Mouse (Mus musculus) ES-E14 (cell line): ENCODE results near the gene Tcte2. TPM values are rescaled to one million over a fixed set of nuclear protein-coding genes. Genes with fewer than 3 reads are reported as not detected.

ENCODE experiments used
- DNase-seq: peaks from one replicate; pipeline ENCODE4 v3.0.0-alpha.2; 2013; ENCODE audit warnings: low read depth, low spot score
- H3K27ac ChIP-seq: 2 replicates; pipeline ENCODE4 v1.5.1; 2012; ENCODE audit warnings: low read depth, mild to moderate bottlenecking, low read length, moderate library complexity, mixed read lengths; ENCODE audit not compliant: poor library complexity, insufficient read depth, severe bottlenecking
- H3K36me3 ChIP-seq: 2 replicates; pipeline ENCODE4 v1.6.1; 2012; ENCODE audit warnings: mild to moderate bottlenecking, low read length, moderate library complexity, mixed read lengths; ENCODE audit not compliant: control insufficient read depth, poor library complexity, insufficient read depth, severe bottlenecking
- H3K4me1 ChIP-seq, 2 experiments: fragments of 150-350 bp in 1 of 2; sonication (generic) in 1 of 2; 2 replicates each; pipeline ENCODE4 v1.6.1; 2012; ENCODE audit warnings: low read length in 2 of 2, mild to moderate bottlenecking in 1 of 2, mixed read lengths in 1 of 2; ENCODE audit not compliant: control insufficient read depth in 2 of 2, insufficient read depth in 2 of 2, poor library complexity in 1 of 2
- H3K4me3 ChIP-seq, 2 experiments: fragments of 150-350 bp in 1 of 2; sonication (generic) in 1 of 2; 2 replicates each; pipeline ENCODE4 v1.5.1; 2012; ENCODE audit warnings: low read length in 2 of 2, low read depth in 1 of 2, mild to moderate bottlenecking in 1 of 2, mixed read lengths in 1 of 2; ENCODE audit not compliant: insufficient read depth in 1 of 2, poor library complexity in 1 of 2, severe bottlenecking in 1 of 2
- H3K9ac ChIP-seq: 2 replicates; pipeline ENCODE4 v1.6.1; 2012; ENCODE audit warnings: low read depth, mild to moderate bottlenecking, low read length, mixed read lengths; ENCODE audit not compliant: poor library complexity, insufficient read depth, severe bottlenecking
- H3K9me3 ChIP-seq: fragments of 150-350 bp; sonication (generic); 2 replicates; pipeline ENCODE4 v1.6.1; 2012; ENCODE audit warnings: low read depth, mild to moderate bottlenecking, low read length; ENCODE audit not compliant: control insufficient read depth, insufficient read depth
- CHD2 ChIP-seq: IDR thresholded peaks from 2 replicates; pipeline ENCODE4 v1.6.1; 2014; ENCODE audit warnings: mild to moderate bottlenecking, low read depth, low read length, inconsistent platforms
- HCFC1 ChIP-seq: IDR thresholded peaks from 2 replicates; pipeline ENCODE4 v1.6.1; 2012; ENCODE audit warnings: low read length, inconsistent platforms, borderline replicate concordance; ENCODE audit not compliant: insufficient read depth
- MAFK ChIP-seq: IDR thresholded peaks from 2 replicates; pipeline ENCODE4 v1.6.1; 2014; ENCODE audit warnings: mild to moderate bottlenecking, low read depth, low read length, inconsistent platforms; ENCODE audit not compliant: insufficient read depth
- ZC3H11A ChIP-seq: IDR thresholded peaks from 2 replicates; pipeline ENCODE4 v1.6.1; 2012; ENCODE audit warnings: low read depth, mild to moderate bottlenecking, inconsistent platforms, low read length, borderline replicate concordance
- ZNF384 ChIP-seq: IDR thresholded peaks from 2 replicates; pipeline ENCODE4 v1.6.1; 2012; ENCODE audit warnings: low read depth, low read length, inconsistent platforms
- in situ Hi-C, 2 experiments: fragments of 600-800 bp; cut with MboI; formaldehyde crosslinking; loops; one replicate each; pipeline ENCODE4 v1.15.1; 2025; ENCODE audit warnings: low sequenced_read_pairs in 2 of 2, inconsistent platforms in 1 of 2; ENCODE audit not compliant: unreplicated experiment in 2 of 2
- total RNA-seq: library from RNA; depleted of rRNA; stranded (reverse); fragments of 300-350 nt; gene quantifications from 2 replicates; pipeline ENCODE4 v1.2.3, GENCODE M21; 2012

The Tcte2 gene
- total RNA-seq, 1 experiment = 3.3 TPM

- H3K4me3 ChIP-seq = no peak overlapping the region
- H3K4me1 ChIP-seq = peaks cover 5 to 12% of the 10 kb centered on the region in 2 experiments; a peak in 3 of 4 replicates
- TF ChIP-seq MAFK = no peak
- no peak for DNase-seq
- no peak overlapping the region for H3K27ac ChIP-seq
- H3K36me3 ChIP-seq = no peaks in the 10 kb centered on the region
- in situ Hi-C loops = no loop called here
- H3K9me3 ChIP-seq = no peaks in the 10 kb centered on the region
- no peak overlapping the region for H3K9ac ChIP-seq
These were observed 25.8 kb downstream of the Tcte2 start for GRCm38 (mm10) chr17:13735803-13736282.

DNA sequence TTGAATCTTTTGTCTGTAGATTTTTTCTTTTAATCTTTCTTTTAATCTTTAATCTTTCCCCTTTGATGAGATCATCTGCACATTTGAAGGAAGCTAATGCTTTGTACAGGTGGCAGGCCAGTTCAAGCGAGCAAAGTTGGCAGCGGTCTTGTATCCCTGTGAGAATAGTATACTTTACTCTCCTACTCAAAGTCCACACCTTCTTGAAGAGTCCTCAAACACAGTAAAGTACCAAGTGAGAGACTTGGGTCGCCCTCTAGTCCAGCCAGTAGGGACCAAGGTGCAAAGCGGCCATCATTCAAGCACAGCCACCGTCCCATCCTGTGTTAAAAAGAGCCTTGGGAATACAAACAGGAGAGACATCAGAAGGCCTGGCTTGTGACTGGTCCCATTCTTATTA is 26.6 kb downstream of the Tcte2 start:
- no peaks in the 10 kb centered on the region for H3K9me3 ChIP-seq
- no peak overlapping the region for H3K27ac ChIP-seq
- H3K9ac ChIP-seq = no peak overlapping the region
- no peak for DNase-seq
- peaks cover 5 to 12% of the 10 kb centered on the region in 2 experiments; a peak in 3 of 4 replicates for H3K4me1 ChIP-seq
- H3K36me3 ChIP-seq = no peaks in the 10 kb centered on the region
- H3K4me3 ChIP-seq = no peak overlapping the region
- no peak for TF ChIP-seq ZC3H11A
- TF ChIP-seq CHD2 = no peak
- no peak for TF ChIP-seq MAFK
- TF ChIP-seq ZNF384 = no peak
- TF ChIP-seq HCFC1 = no peak
- in situ Hi-C loops = no loop called here

DNA sequence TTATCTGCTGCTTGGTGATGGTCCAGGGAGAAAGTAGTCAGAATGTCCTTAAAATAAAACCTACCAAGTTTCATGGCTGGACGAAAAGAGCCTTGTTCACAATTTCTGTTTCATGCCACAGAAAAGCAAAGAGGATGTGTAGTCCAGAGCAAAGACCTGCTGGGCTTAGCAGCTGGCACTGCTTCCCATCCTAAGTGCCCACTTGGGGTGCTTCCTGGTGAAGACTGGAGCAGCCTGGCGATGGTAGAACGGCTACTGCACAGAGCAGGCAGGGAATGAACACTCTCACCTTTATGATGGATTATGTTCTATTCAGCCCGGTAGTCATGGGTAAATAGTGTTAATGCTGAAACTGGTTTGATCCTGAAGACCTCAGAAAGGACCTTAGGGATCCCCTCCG is 27.7 kb downstream of the Tcte2 start:
- H3K9me3 ChIP-seq = no peaks in the 10 kb centered on the region
- H3K4me3 ChIP-seq = no peak overlapping the region
- H3K36me3 ChIP-seq = no peaks in the 10 kb centered on the region
- H3K9ac ChIP-seq = no peak overlapping the region
- H3K27ac ChIP-seq = no peak overlapping the region
- H3K4me1 ChIP-seq = peaks cover 5 to 12% of the 10 kb centered on the region in 2 experiments; a peak in 3 of 4 replicates
- TF ChIP-seq ZNF384 (no peak), ZC3H11A (no peak), MAFK (no peak), HCFC1 (no peak), CHD2 (no peak)
- in situ Hi-C loops = no loop called here
- no peak for DNase-seq

- no peaks in the 10 kb centered on the region for H3K36me3 ChIP-seq
- no peak for DNase-seq
- H3K4me3 ChIP-seq = no peak overlapping the region; a peak in 2 of 4 replicates
- no peak overlapping the region for H3K27ac ChIP-seq
- no peak overlapping the region for H3K9ac ChIP-seq
- in situ Hi-C loops = no loop called here
- H3K9me3 ChIP-seq = no peaks in the 10 kb centered on the region
- H3K4me1 ChIP-seq = peaks cover 5 to 12% of the 10 kb centered on the region in 2 experiments; a peak in 3 of 4 replicates
- no peak for TF ChIP-seq HCFC1
- peak; percentile 76 for TF ChIP-seq MAFK
- no peak for TF ChIP-seq ZC3H11A
- no peak for TF ChIP-seq CHD2
These were observed 28.9 kb downstream of the Tcte2 start for GRCm38 (mm10) chr17:13732685-13733084.

DNA sequence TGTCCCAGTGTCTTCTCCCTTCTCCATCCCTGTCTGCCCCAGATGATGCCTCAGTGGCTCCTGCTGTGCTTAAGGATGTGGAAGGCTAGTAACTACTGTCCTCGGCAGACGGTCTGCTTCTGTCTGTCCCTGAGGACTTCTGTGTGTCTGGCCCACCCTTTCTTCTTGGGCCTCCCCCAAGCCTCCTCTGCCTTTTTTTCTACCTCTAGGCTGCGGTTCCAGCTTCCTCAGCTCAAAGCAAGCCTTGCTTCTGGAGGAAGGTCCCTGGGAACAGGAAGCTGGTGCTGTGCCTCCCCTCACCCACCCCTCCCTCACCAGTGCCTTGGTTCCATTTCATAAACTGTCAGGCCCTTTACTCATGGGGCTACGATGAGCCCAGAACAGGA is 29.9 kb downstream of the Tcte2 start:
- no peak overlapping the region for H3K27ac ChIP-seq
- no peak overlapping the region for H3K4me3 ChIP-seq
- H3K36me3 ChIP-seq = no peaks in the 10 kb centered on the region
- no peak for DNase-seq
- TF ChIP-seq ZC3H11A = no peak
- H3K9ac ChIP-seq = no peak overlapping the region
- in situ Hi-C loops = no loop called here
- H3K9me3 ChIP-seq = no peaks in the 10 kb centered on the region
- H3K4me1 ChIP-seq = peaks cover 5 to 12% of the 10 kb centered on the region in 2 experiments; a peak in 3 of 4 replicates
